Mouse (Mus musculus): ENCODE data around the gene Sirpa.

DNA sequence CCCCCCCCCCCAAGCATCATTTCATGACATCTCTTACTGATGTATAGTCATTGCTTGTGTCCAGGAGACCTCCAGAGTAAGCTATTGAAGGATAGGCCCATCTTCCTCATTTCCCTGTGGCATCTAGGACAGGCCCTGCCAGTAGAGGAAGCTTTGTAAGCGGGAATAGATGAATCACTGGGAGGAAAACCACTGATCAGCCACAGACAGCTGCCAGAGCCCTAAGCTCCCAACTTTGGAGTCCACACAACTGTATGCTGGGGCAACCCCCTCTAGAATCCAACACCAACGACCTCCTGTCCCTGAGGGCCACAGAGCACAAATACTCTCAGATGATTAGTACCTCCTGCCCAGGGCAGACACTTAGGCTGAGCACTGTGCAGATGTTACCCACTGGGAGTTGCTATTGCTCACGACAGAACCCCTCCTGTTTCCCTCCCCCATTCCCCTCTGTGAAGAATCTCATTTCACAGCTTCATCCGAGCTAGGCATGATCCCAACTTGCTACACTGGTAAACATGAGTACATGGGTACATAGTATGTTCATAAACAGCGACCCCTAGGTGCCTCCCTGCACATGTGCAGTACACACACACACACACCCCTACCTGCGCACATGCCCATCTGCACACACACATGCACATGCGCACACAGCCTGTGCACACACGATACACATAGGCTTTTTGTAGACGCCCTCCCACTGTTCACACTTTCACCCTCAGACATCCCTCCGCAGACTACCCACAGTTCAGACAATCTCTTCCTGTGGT is 9.4 kb downstream of the Sirpa start:
- TF ChIP-seq CTCF (IDR thresholded peaks at IDR 0.05; ENCODE audit: low read depth) (0 out of 2 replicates have a peak, but pooled peaks have one; percentile 6), EP300 (IDR thresholded peaks at IDR 0.05; ENCODE audit: low read depth) (no peak)

Data from liver, postnatal 0 days (tissue).